Mouse (Mus musculus) liver, embryonic 12.5 days (tissue): ENCODE data around the gene Gm45618. TPM values are rescaled to one million over a fixed set of nuclear protein-coding genes. Genes with fewer than 3 reads are reported as not detected.
A peak's percentile ranks its signal among the peaks of the same experiment; 100 is the strongest.

Experiments used
- ATAC-seq: fragments of 200-750 bp; cut with Nextera tagmentation; 2 replicates; pipeline ENCODE4 v1.8.0; 2017; ENCODE audit warnings: moderate number of reproducible peaks, mild to moderate bottlenecking, moderate library complexity
- H3K27ac ChIP-seq: fragments of 300-500 bp; sonication (generic); 2 replicates; pipeline ENCODE4 v1.5.1; 2016; ENCODE audit warnings: mild to moderate bottlenecking
- H3K27me3 ChIP-seq: fragments of 300-500 bp; sonication (generic); replicated peaks from 2 replicates; pipeline ENCODE4 v1.6.1; 2016; ENCODE audit warnings: mild to moderate bottlenecking, moderate library complexity
- H3K36me3 ChIP-seq: fragments of 300-500 bp; sonication (generic); 2 replicates; pipeline ENCODE4 v1.6.1; 2016; ENCODE audit warnings: mild to moderate bottlenecking, moderate library complexity
- H3K4me1 ChIP-seq: fragments of 300-500 bp; sonication (generic); 2 replicates; pipeline ENCODE4 v1.6.1; 2016
- H3K4me2 ChIP-seq: fragments of 300-500 bp; sonication (generic); 2 replicates; pipeline ENCODE4 v1.6.1; 2016; ENCODE audit warnings: mild to moderate bottlenecking, moderate library complexity
- H3K4me3 ChIP-seq: fragments of 300-500 bp; sonication (generic); 2 replicates; pipeline ENCODE4 v1.5.1; 2016; ENCODE audit warnings: mild to moderate bottlenecking, moderate library complexity
- H3K9ac ChIP-seq: fragments of 300-500 bp; sonication (generic); 2 replicates; pipeline ENCODE4 v1.6.1; 2016; ENCODE audit warnings: mild to moderate bottlenecking, moderate library complexity
- H3K9me3 ChIP-seq: fragments of 300-500 bp; sonication (generic); replicated peaks from 2 replicates; pipeline ENCODE4 v1.6.1; 2016; ENCODE audit warnings: mild to moderate bottlenecking, moderate library complexity
- WGBS: fragments of 180-500 bp; shearing (Covaris S2); methylation state at CpG from one replicate; pipeline ENCODE4 v1.1.7; 2016; ENCODE audit not compliant: insufficient replicate concordance; 5-methylcytosine and 5-hydroxymethylcytosine counted together
- polyA plus RNA-seq: library from polyadenylated mRNA; unstranded; fragments of >200 nt; fragmentation: Nextera tagmentation; extraction: Ambion mirVana; gene quantifications from 2 replicates; pipeline ENCODE4 v1.2.1, GENCODE M21; 2016

Gene Gm45618
- polyA plus RNA-seq, 1 experiment from 2014 or later: not detected

DNA sequence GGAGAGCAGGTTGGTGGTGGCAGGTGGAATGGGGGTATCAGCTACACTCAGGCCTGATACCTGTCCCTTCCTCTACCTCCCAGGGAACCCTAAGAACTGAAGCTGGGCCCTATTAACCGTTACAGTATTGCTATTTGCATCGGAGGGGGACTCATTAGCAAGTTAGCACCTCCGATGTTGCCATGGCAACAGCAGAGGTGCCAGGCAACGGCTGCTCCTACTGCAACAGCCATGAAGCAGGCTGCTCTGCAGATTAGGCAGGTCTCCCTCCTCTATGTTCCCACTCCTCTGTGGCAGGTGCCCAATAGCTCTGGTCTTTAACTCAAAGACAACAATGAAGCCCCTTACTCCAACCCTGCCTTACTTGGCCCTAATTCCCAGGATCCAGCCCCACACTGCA is 28.7 kb downstream of the Gm45618 start:
- peaks cover 89% of the 10 kb centered on the region for H3K27me3 ChIP-seq
- no peak for ATAC-seq
- peak overlapping the region; percentile 84; the same call in 1 of the 2 replicates for H3K4me2 ChIP-seq
- no peak overlapping the region for H3K27ac ChIP-seq
- H3K4me3 ChIP-seq: no peak overlapping the region
- H3K4me1 ChIP-seq: peaks cover 88% of the 10 kb centered on the region
- H3K9me3 ChIP-seq: no peaks in the 10 kb centered on the region
- 13% methylated on average over 4 of the region's 4 CpGs for WGBS
- H3K36me3 ChIP-seq: peaks cover 10% of the 10 kb centered on the region
- H3K9ac ChIP-seq: peak overlapping the region; percentile 99

DNA sequence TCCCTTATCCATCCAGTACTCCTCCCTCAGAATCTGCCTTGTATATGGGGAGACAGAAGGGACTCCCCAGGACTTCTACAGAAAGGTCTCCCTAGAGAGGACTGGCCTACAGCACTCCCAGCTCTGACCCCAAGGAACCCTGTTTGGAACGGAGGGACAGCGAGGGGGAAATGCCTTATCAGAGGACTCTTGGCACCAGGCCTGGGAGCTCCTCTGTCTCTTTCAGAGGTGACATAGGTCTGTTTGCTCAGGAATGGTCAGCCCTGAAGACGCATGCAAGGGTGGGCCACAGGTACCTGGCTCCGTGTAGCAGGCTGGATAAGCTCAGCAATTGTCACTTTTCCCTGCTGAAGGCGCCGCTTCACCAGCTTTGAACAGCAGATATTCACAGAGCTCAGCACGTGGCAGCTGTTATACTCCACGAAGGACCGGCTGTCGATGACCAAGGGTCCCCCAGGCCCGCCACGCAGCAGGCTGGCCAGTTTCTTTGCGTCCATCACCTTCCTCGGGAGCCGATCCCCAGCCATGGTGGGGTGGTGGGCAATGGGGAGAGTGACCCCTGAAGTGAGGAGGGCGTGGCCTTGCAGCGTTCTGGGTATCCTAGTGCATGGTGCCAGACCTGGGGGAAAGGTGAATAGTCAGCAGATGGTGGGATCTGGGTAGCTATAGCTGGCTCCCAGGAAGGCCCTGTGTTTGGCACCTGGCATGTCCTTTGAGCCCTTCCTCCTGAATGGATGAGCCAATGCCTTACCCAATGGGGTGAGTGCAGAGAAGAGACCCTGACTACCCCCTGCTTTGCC is 30.7 kb downstream of the Gm45618 start:
- H3K4me3 ChIP-seq: no peak overlapping the region
- peak overlapping the region; percentile 75 for H3K9ac ChIP-seq
- ATAC-seq: no peak
- WGBS: 61% methylated on average over 17 of the region's 17 CpGs
- peak overlapping the region; percentile 99 for H3K27ac ChIP-seq
- peaks cover 98% of the 10 kb centered on the region for H3K4me1 ChIP-seq
- H3K36me3 ChIP-seq: peaks cover 22% of the 10 kb centered on the region
- H3K9me3 ChIP-seq: no peaks in the 10 kb centered on the region
- H3K4me2 ChIP-seq: peak overlapping the region; percentile 15; the same call in 1 of the 2 replicates
- H3K27me3 ChIP-seq: peaks cover 79% of the 10 kb centered on the region

DNA sequence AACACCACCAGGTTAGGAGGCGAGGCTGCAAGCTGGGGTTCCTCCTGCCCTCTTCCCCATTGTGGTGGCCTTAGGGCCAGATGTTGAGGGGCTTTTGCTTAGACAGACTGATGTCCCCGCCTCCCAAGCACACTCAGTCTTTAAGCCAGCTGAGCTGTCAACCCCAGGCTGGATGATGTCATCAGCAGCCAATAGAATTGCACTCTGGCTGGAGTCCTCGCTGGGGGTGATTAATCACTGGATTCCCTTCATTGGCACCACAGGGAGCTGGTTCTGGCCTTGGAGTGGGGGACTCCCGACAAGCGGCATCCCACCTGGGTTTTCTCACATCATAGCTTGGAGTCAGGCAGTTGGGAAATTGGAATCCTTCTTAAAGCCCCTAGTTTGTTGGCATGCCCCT is 31.6 kb downstream of the Gm45618 start:
- peak overlapping the region; percentile 68 for H3K4me2 ChIP-seq
- H3K27me3 ChIP-seq: peaks cover 79% of the 10 kb centered on the region
- peak; percentile 15; the same call in 1 of the 2 replicates for ATAC-seq
- 13% methylated on average over 5 of the region's 5 CpGs for WGBS
- H3K4me3 ChIP-seq: no peak overlapping the region
- H3K4me1 ChIP-seq: peaks cover 98% of the 10 kb centered on the region
- peaks cover 32% of the 10 kb centered on the region for H3K36me3 ChIP-seq
- no peaks in the 10 kb centered on the region for H3K9me3 ChIP-seq
- H3K27ac ChIP-seq: peak overlapping the region; percentile 99
- H3K9ac ChIP-seq: peak overlapping the region; percentile 75

DNA sequence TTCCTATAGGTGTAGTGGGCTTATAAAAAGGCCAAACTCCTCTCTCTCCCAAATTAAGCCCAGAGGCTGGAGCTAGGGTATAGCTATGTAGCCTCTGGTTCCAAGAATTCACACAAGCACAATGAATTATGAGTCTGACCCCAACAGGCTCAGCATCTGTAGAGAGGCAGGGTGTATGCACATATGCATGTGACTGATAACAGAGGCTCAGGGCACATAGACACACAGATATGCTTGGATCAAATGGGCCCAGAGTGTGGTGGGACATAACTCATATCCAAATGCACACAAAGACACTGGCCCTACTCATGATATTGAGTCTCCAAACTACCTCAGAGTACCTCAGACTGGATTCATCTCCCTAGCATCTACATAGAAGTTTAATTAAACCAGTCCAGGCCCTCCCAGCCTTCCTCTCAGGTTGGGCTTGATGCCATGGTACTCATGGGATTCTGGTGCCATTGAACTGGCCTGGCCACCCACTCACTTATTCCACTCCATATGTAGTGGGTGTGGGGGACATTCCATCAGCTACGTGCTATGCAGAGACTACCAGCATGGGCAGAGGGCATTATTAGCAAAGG is 33.4 kb downstream of the Gm45618 start:
- Histone ChIP-seq H3K36me3 (peaks cover 49% of the 10 kb centered on the region), H3K9ac (peak overlapping the region; percentile 75), H3K9me3 (no peaks in the 10 kb centered on the region), H3K4me3 (peak overlapping the region; percentile 20), H3K27me3 (peaks cover 79% of the 10 kb centered on the region), H3K4me2 (peak overlapping the region; percentile 68), H3K4me1 (peaks cover 86% of the 10 kb centered on the region), H3K27ac (peak overlapping the region; percentile 99)
- peak; percentile 98 for ATAC-seq
- 43% methylated on average over 1 of the region's 1 CpGs for WGBS

DNA sequence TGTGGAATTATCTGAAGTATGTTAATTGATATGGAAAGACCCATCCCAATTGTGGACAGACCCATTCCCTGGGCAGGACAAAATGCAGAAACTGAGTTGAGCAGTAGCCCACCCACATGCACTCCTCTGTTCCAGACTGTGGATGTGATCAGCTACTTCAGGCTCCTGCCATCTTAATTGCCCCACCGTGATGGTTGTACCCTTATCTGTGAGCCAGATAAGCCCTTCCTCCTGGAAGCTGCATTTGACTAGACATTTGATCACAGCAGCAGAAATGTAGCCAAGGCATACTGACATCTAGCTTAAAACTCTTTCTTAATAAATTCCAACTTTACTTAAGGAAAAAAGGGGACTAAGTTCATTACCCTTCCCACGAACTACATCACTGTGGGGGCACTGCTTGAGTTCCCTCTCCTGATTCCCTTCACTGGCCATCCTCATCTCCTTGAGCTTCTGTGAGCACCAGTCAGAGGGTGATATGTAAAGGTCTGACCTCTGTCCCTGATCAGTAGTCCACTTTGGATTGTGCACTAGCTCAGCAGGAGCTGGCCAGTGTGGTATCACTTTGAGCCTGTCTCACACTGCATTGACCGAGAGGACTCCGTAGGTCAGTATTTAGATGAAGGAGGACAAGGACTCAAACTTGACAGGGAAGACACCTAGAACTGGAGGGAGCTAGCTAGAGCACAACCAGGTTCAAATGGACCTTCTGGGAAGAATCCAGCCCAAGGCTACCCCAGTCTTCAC is 34.2 kb downstream of the Gm45618 start:
- Histone ChIP-seq H3K4me1 (peaks cover 82% of the 10 kb centered on the region), H3K36me3 (peaks cover 57% of the 10 kb centered on the region), H3K27me3 (peaks cover 79% of the 10 kb centered on the region), H3K4me3 (peak overlapping the region; percentile 12; the same call in 1 of the 2 replicates), H3K27ac (peak overlapping the region; percentile 99), H3K4me2 (peak overlapping the region; percentile 68), H3K9ac (peak overlapping the region; percentile 71), H3K9me3 (no peaks in the 10 kb centered on the region)
- 50% methylated on average over 4 of the region's 4 CpGs for WGBS
- peak; percentile 38; the same call in 1 of the 2 replicates for ATAC-seq

DNA sequence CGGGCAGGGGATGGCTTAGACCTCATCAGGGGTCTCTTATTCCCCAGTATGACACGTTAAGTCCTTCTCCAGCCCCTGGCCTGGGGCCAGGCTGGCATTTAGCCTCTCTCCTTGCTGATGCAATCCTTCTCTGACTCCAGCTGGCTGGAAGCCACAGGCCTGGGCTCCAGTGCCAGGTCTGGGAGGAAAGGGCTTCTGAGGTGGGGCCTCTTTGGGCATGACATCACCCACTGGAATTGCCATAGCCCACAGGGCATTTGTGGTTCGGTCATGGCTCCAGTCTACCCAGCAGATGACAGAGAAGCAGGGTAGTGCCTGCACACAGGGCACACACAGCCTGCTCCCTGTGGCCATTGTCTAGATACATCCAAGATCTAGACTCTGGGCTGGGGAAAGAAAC is 35.7 kb downstream of the Gm45618 start:
- H3K36me3 ChIP-seq: peaks cover 61% of the 10 kb centered on the region
- H3K4me2 ChIP-seq: no peak overlapping the region
- ATAC-seq: no peak
- H3K4me3 ChIP-seq: no peak overlapping the region
- peak overlapping the region; percentile 38 for H3K9ac ChIP-seq
- peaks cover 79% of the 10 kb centered on the region for H3K27me3 ChIP-seq
- WGBS: 61% methylated on average over 3 of the region's 3 CpGs
- H3K27ac ChIP-seq: no peak overlapping the region
- peaks cover 68% of the 10 kb centered on the region for H3K4me1 ChIP-seq
- no peaks in the 10 kb centered on the region for H3K9me3 ChIP-seq

DNA sequence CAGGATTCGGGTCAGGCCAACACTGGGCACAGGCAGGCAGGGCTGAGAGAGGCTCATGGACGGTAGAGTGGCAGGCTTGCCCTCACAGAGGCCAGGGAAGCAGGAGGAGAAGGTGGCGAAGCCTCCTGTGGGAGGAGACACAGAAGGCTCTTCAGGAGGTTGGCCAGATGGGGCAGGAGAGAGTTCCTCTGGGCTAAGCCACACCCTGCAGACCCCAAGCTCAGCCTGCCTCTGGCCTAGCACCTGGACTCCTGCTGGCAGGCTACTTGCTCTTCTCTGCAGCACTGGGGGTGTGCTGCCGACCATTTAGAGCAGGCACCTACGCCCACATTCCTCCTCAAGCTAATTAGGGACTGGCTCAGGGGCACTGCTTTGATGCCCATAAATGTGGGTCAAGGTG is 36.1 kb downstream of the Gm45618 start:
- WGBS: 19% methylated on average over 5 of the region's 5 CpGs
- peaks cover 79% of the 10 kb centered on the region for H3K27me3 ChIP-seq
- H3K4me2 ChIP-seq: no peak overlapping the region
- peaks cover 60% of the 10 kb centered on the region for H3K36me3 ChIP-seq
- no peaks in the 10 kb centered on the region for H3K9me3 ChIP-seq
- no peak overlapping the region for H3K27ac ChIP-seq
- H3K9ac ChIP-seq: peak overlapping the region; percentile 38
- ATAC-seq: no peak
- peaks cover 64% of the 10 kb centered on the region for H3K4me1 ChIP-seq
- no peak overlapping the region for H3K4me3 ChIP-seq

DNA sequence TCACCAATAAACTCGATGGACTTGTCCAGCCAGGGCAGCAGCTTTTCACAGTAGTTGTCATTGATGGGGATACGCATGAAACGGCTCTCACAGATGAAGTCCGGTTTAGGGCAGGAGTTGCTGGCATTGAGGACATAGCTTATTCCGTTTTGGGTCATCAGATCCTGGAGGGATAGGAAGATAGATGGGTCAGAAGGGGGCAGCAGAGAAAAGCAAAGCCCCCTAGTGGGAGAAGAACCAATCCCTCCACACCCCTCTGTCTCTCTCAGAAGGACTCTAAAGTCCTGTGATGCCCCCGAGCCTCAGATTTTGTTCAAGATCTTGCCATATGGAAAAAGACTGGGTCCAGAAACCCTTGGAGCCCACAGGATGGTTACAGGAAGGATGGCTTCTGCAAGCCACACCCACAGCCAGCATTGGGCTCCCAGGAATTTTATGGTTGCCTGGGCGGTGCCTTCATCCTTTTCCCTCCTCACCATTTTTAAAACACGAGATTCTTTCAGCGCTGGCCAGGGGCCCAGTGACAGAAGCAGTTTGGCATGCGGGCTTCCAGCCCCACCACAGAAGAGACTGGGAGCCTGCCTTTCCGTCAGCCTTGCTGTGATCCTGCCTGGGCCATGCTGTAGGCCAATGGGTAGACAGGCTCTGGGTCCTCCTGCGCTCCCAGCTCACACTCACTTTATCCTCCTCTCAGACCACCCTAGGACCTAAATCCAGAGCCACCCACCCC is 36.8 kb downstream of the Gm45618 start:
- Histone ChIP-seq H3K27ac (no peak overlapping the region), H3K4me1 (peaks cover 57% of the 10 kb centered on the region)
- 31% methylated on average over 12 of the region's 12 CpGs for WGBS

DNA sequence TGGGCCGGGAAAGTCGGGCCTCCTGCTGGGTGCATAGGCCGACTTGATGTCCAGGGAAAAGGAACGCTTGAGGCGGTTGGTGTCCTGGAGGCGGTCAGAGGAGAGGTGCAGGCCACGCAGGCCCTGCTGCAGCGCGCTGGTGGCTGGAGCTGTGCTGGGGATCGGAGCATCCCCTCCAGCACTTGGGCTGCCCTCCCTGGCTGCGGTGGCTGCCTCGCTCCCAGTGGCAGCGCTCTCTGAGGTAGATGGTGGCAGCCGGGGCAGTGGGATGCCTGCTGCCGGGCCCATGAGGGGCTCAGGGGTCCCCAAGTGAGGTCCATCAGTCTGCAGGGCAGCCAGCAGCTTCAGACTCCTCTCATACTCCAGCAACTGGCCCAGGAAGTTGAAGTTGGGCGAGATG is 37.9 kb downstream of the Gm45618 start:
- H3K9me3 ChIP-seq: no peaks in the 10 kb centered on the region
- H3K4me1 ChIP-seq: peaks cover 46% of the 10 kb centered on the region
- 0 out of 2 replicates have a peak overlapping the region, but pooled peaks have one; percentile 14 for H3K4me3 ChIP-seq
- peaks cover 82% of the 10 kb centered on the region for H3K27me3 ChIP-seq
- H3K9ac ChIP-seq: no peak overlapping the region
- no peak overlapping the region for H3K27ac ChIP-seq
- H3K36me3 ChIP-seq: peaks cover 53% of the 10 kb centered on the region
- 27% methylated on average over 16 of the region's 16 CpGs for WGBS
- ATAC-seq: no peak
- peak overlapping the region; percentile 51 for H3K4me2 ChIP-seq

More for the DNA sequence above, 36.8 kb downstream of the Gm45618 start:
- Histone ChIP-seq H3K4me3 (no peak overlapping the region), H3K27me3 (peaks cover 79% of the 10 kb centered on the region), H3K9ac (0 out of 2 replicates have a peak overlapping the region, but pooled peaks have one; percentile 38), H3K36me3 (peaks cover 60% of the 10 kb centered on the region), H3K9me3 (no peaks in the 10 kb centered on the region), H3K4me2 (no peak overlapping the region)
- ATAC-seq: no peak

DNA sequence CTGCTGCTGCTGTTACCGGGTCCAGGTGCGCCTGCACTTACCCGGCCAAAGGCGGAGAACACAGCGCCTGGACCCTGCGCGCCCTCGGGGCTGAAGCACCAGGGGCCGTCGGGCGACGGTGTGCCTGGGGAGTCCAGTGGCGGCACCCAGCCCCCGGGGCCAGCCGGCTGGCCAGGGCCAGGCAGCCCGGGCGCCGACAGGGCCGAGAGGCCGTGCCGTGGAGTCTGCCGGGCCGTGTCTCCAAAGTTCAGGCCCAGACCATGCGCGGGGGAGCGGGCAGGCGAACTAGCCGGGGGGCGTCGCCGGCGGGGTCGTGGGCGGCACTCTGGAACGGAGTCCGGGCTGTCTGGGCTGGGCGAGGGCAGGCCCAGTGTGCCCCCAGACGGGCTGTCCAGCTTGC is 38.4 kb downstream of the Gm45618 start:
- Histone ChIP-seq H3K9ac (peak overlapping the region; percentile 33; the same call in 1 of the 2 replicates), H3K4me1 (peaks cover 41% of the 10 kb centered on the region), H3K27ac (no peak overlapping the region), H3K27me3 (peaks cover 86% of the 10 kb centered on the region), H3K4me3 (peak overlapping the region; percentile 14; the same call in 1 of the 2 replicates), H3K36me3 (peaks cover 53% of the 10 kb centered on the region), H3K4me2 (peak overlapping the region; percentile 51), H3K9me3 (no peaks in the 10 kb centered on the region)
- ATAC-seq: no peak
- 4% methylated on average over 36 of the region's 38 CpGs for WGBS

DNA sequence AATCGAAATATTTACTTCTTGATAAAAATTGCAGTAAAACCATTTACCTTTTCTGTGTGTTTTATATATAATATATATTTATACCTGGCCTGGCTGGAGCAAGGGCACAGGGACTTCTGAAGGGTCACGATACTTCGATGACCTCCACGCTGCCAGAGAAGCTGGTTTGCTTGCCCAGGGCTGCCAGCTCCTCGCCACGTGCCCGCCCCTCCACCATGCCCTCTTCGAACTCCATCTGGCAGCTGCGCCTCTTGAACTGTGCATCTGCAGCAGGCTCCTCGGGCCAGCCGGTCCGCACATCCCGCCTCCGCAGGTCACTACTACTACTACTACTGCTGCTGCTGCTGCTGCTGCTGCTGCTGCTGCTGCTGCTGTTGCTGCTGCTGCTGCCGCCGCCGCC is 38.8 kb downstream of the Gm45618 start:
- Histone ChIP-seq H3K4me1 (peaks cover 39% of the 10 kb centered on the region), H3K4me3 (peak overlapping the region; percentile 14; the same call in 1 of the 2 replicates), H3K27me3 (peaks cover 91% of the 10 kb centered on the region), H3K27ac (no peak overlapping the region), H3K9me3 (no peaks in the 10 kb centered on the region), H3K36me3 (peaks cover 53% of the 10 kb centered on the region), H3K4me2 (peak overlapping the region; percentile 51), H3K9ac (no peak overlapping the region)
- ATAC-seq: no peak
- 24% methylated on average over 17 of the region's 17 CpGs for WGBS
